Mouse (Mus musculus): ENCODE results near the gene Tmed10. TPM values are rescaled to one million over a fixed set of nuclear protein-coding genes. Genes with fewer than 3 reads are reported as not detected.

The Tmed10 gene
- polyA plus RNA-seq, 1 experiment from 2014 or later, result 212 TPM

Other genes starting within 250 kb of the Tmed10 start
- 31.0 and 37.0 TPM in 2 replicates for gene Rps6kl1, start 223.6 kb downstream of the Tmed10 start, polyA plus RNA-seq (2015; fragmentation: Nextera tagmentation; extraction: Ambion mirVana)
- gene Pgf, start 197.1 kb downstream of the Tmed10 start, polyA plus RNA-seq (2015; fragmentation: Nextera tagmentation; extraction: Ambion mirVana), result 9.5 and 11.1 TPM in 2 replicates
- gene Eif2b2, start 155.4 kb downstream of the Tmed10 start, polyA plus RNA-seq (2015; fragmentation: Nextera tagmentation; extraction: Ambion mirVana), result 74.5 and 85.5 TPM in 2 replicates
- 8.5 and 9.0 TPM in 2 replicates for gene Mlh3, start 104.2 kb downstream of the Tmed10 start, polyA plus RNA-seq (2015; fragmentation: Nextera tagmentation; extraction: Ambion mirVana)
- gene Acyp1, start 86.4 kb downstream of the Tmed10 start, polyA plus RNA-seq (2015; fragmentation: Nextera tagmentation; extraction: Ambion mirVana), result 53.3 and 53.5 TPM in 2 replicates
- gene Zc2hc1c, start 86.3 kb downstream of the Tmed10 start, polyA plus RNA-seq (2015; fragmentation: Nextera tagmentation; extraction: Ambion mirVana), result 1.4 TPM in 2 replicates
- 9.5 and 12.2 TPM in 2 replicates for gene Nek9, start 35.5 kb downstream of the Tmed10 start, polyA plus RNA-seq (2015; fragmentation: Nextera tagmentation; extraction: Ambion mirVana)
- gene Fos, start 99.0 kb upstream of the Tmed10 start, polyA plus RNA-seq (2015; fragmentation: Nextera tagmentation; extraction: Ambion mirVana), result 5.7 and 6.0 TPM in 2 replicates
- 0.68 and 0.69 TPM in 2 replicates for gene Jdp2, start 224.2 kb upstream of the Tmed10 start, polyA plus RNA-seq (2015; fragmentation: Nextera tagmentation; extraction: Ambion mirVana)